Mouse (Mus musculus) embryo, embryonic 11.5 days (tissue): ENCODE data around the gene Aqp7.

Experiments used
- DNase-seq: peaks from one replicate; pipeline ENCODE4 v3.0.0-alpha.2; 2012; ENCODE audit warnings: low read depth, low spot score

Aqp7 gene

GRCm38 (mm10) chr4:41063351-41063750 lies 15.4 kb upstream of the Aqp7 start:
- no peak for DNase-seq

GRCm38 (mm10) chr4:41057361-41057760 lies 9.4 kb upstream of the Aqp7 start:
- no peak for DNase-seq

- DNase-seq: no peak
These were observed 8.9 kb upstream of the Aqp7 start for GRCm38 (mm10) chr4:41056742-41057332.

- DNase-seq: no peak
These were observed 8.3 kb upstream of the Aqp7 start for GRCm38 (mm10) chr4:41056253-41056652.

GRCm38 (mm10) chr4:41055111-41055510 lies 7.2 kb upstream of the Aqp7 start:
- peak; percentile 32 for DNase-seq

GRCm38 (mm10) chr4:41051781-41052180 lies 3.8 kb upstream of the Aqp7 start:
- no peak for DNase-seq

- DNase-seq: peak; percentile 76
These were observed 3.1 kb upstream of the Aqp7 start for GRCm38 (mm10) chr4:41050726-41051675.

- DNase-seq: no peak
These were observed 987 bp upstream of the Aqp7 start for GRCm38 (mm10) chr4:41048926-41049325.

GRCm38 (mm10) chr4:41046254-41046795 lies 1.6 kb downstream of the Aqp7 start:
- DNase-seq: no peak

GRCm38 (mm10) chr4:41045288-41045687 lies 2.7 kb downstream of the Aqp7 start:
- DNase-seq: no peak

GRCm38 (mm10) chr4:41043961-41044360 lies 4.0 kb downstream of the Aqp7 start:
- DNase-seq: no peak

- DNase-seq: no peak
These were observed 5.1 kb downstream of the Aqp7 start for GRCm38 (mm10) chr4:41042880-41043279.

GRCm38 (mm10) chr4:41040983-41041382 lies 7.0 kb downstream of the Aqp7 start:
- no peak for DNase-seq

- no peak for DNase-seq
These were observed 10.0 kb downstream of the Aqp7 start for GRCm38 (mm10) chr4:41037942-41038341.

- no peak for DNase-seq
These were observed 16.7 kb downstream of the Aqp7 start for GRCm38 (mm10) chr4:41031242-41031641.

GRCm38 (mm10) chr4:41029372-41029771 lies 18.6 kb downstream of the Aqp7 start:
- DNase-seq: no peak

GRCm38 (mm10) chr4:41028272-41028671 lies 19.7 kb downstream of the Aqp7 start:
- DNase-seq: no peak

- no peak for DNase-seq
These were observed 20.1 kb downstream of the Aqp7 start for GRCm38 (mm10) chr4:41027872-41028271.

- DNase-seq: no peak
These were observed 21.7 kb downstream of the Aqp7 start for GRCm38 (mm10) chr4:41026086-41026787.

- DNase-seq: no peak
These were observed 26.8 kb downstream of the Aqp7 start for GRCm38 (mm10) chr4:41021094-41021493.

- no peak for DNase-seq
These were observed 32.1 kb downstream of the Aqp7 start for GRCm38 (mm10) chr4:41015798-41016197.

- no peak for DNase-seq
These were observed 34.6 kb downstream of the Aqp7 start for GRCm38 (mm10) chr4:41013351-41013750.
